Mouse (Mus musculus): ENCODE data around the gene Sfswap. TPM values are rescaled to one million over a fixed set of nuclear protein-coding genes. Genes with fewer than 3 reads are reported as not detected.
"Not testable (repeated sequence)": the region's sequence is repeated elsewhere in the genome, so short reads cannot be mapped to it uniquely, and the experiment has no call there.

Gene Sfswap
- polyA plus RNA-seq, 1 experiment from 2014 or later: 45.7 TPM

- not testable (repeated sequence) for DNase-seq (ENCODE audit: low spot score); H3K27ac ChIP-seq (ENCODE audit: low read depth); H3K4me1 ChIP-seq (replicated peaks; ENCODE audit: control insufficient read depth, insufficient read depth, low read length); H3K9me3 ChIP-seq (ENCODE audit: control insufficient read depth, low read length); H3K27me3 ChIP-seq (replicated peaks; ENCODE audit: control insufficient read depth, insufficient read depth, low read length); ATAC-seq (replicated peaks; ENCODE audit: low FRiP score, low TSS enrichment, low read depth); H3K4me2 ChIP-seq (ENCODE audit: low read length); H3K9ac ChIP-seq (ENCODE audit: low read length); H3K36me3 ChIP-seq (ENCODE audit: control insufficient read depth, insufficient read depth, low read length); H3K4me3 ChIP-seq (ENCODE audit: low read depth, low read length)
- 64% methylated on average over 9 of the region's 9 CpGs for WGBS
Observed at GRCm38 (mm10) chr5:129463648-129464047, 37.4 kb upstream of the Sfswap start.

GRCm38 (mm10) chr5:129465788-129466187 lies 35.2 kb upstream of the Sfswap start:
- H3K27me3 ChIP-seq (replicated peaks; ENCODE audit: control insufficient read depth, insufficient read depth, low read length): no peaks in the 10 kb centered on the region
- no peak overlapping the region for H3K4me2 ChIP-seq (ENCODE audit: low read length)
- no peak overlapping the region for H3K27ac ChIP-seq (ENCODE audit: low read depth)
- H3K4me3 ChIP-seq (ENCODE audit: low read depth, low read length): no peak overlapping the region
- ATAC-seq (replicated peaks; ENCODE audit: low FRiP score, low TSS enrichment, low read depth) (no peak), DNase-seq (ENCODE audit: low spot score) (no peak)
- no peaks in the 10 kb centered on the region for H3K9me3 ChIP-seq (ENCODE audit: control insufficient read depth, low read length)
- H3K9ac ChIP-seq (ENCODE audit: low read length): no peak overlapping the region
- no peaks in the 10 kb centered on the region for H3K4me1 ChIP-seq (replicated peaks; ENCODE audit: control insufficient read depth, insufficient read depth, low read length)
- no peaks in the 10 kb centered on the region for H3K36me3 ChIP-seq (ENCODE audit: control insufficient read depth, insufficient read depth, low read length)
- WGBS: 76% methylated on average over 2 of the region's 2 CpGs

DNA sequence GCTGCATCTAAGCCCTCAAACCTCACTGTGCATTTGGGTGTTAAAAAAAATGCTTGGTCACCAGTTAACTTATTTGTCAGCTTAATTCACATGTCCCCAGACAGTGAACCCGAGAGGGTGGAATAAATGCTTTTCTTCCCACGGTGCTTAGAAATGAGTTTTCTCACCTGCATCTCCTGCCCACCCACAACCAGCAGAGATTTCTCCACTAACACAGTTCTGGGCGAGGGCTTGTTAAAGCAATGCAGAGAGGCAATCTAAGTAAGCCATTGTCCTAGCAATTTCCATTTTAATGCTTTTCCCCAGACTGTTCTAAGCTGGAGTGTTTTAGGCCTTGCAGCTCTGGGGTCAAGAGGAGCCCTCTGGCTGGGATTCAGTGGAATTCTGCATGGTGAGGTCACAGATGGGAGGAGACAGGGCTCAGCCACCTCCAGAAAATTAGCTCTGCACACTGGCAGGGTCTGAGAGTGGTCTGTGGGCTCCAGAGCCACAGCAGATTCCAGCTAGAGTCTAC lies 25.4 kb upstream of the Sfswap start:
- Histone ChIP-seq H3K9ac (ENCODE audit: low read length) (no peak overlapping the region), H3K27me3 (replicated peaks; ENCODE audit: control insufficient read depth, insufficient read depth, low read length) (no peaks in the 10 kb centered on the region), H3K4me2 (ENCODE audit: low read length) (no peak overlapping the region), H3K27ac (ENCODE audit: low read depth) (no peak overlapping the region), H3K4me1 (replicated peaks; ENCODE audit: control insufficient read depth, insufficient read depth, low read length) (no peaks in the 10 kb centered on the region), H3K9me3 (ENCODE audit: control insufficient read depth, low read length) (no peaks in the 10 kb centered on the region), H3K4me3 (ENCODE audit: low read depth, low read length) (no peak overlapping the region), H3K36me3 (ENCODE audit: control insufficient read depth, insufficient read depth, low read length) (no peaks in the 10 kb centered on the region)
- no peak for ATAC-seq (replicated peaks; ENCODE audit: low FRiP score, low TSS enrichment, low read depth)
- DNase-seq (ENCODE audit: low spot score): no peak
- WGBS: 72% methylated on average over 3 of the region's 3 CpGs

DNA sequence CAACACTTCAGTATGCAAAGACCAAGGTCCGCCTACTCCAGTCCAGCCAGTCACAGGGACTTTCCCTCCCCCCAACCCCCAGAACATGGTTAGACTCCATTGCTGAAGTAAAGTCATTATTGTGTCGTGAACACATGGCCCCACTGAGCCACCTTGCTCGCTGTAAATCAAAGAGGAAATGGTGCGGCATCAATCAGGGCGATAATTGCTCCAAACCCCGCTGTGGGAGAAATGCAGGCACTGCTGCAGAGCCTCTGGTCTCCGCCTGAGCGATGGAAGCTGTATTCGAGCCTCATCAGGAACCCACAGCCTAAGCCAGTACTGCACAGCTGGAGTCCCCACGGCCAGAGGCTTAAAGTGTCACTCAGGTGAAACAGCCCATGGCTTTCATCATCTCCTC lies 11.1 kb upstream of the Sfswap start:
- Histone ChIP-seq H3K4me1 (replicated peaks; ENCODE audit: control insufficient read depth, insufficient read depth, low read length) (no peaks in the 10 kb centered on the region), H3K9me3 (ENCODE audit: control insufficient read depth, low read length) (0 out of 2 replicates have a peak, but pooled peaks cover 3% of the 10 kb centered on the region), H3K36me3 (ENCODE audit: control insufficient read depth, insufficient read depth, low read length) (no peaks in the 10 kb centered on the region), H3K9ac (ENCODE audit: low read length) (no peak overlapping the region), H3K4me3 (ENCODE audit: low read depth, low read length) (no peak overlapping the region), H3K27ac (ENCODE audit: low read depth) (no peak overlapping the region), H3K4me2 (ENCODE audit: low read length) (no peak overlapping the region), H3K27me3 (replicated peaks; ENCODE audit: control insufficient read depth, insufficient read depth, low read length) (no peaks in the 10 kb centered on the region)
- WGBS: 22% methylated on average over 10 of the region's 10 CpGs
- ATAC-seq (replicated peaks; ENCODE audit: low FRiP score, low TSS enrichment, low read depth): 0 out of 2 replicates have a peak, but pooled peaks have one; percentile 32
- DNase-seq (ENCODE audit: low spot score): no peak

- H3K4me1 ChIP-seq (replicated peaks; ENCODE audit: control insufficient read depth, insufficient read depth, low read length): peaks cover 7% of the 10 kb centered on the region; the same call in 1 of the 2 replicates
- H3K36me3 ChIP-seq (ENCODE audit: control insufficient read depth, insufficient read depth, low read length): peaks cover 34% of the 10 kb centered on the region
- H3K27me3 ChIP-seq (replicated peaks; ENCODE audit: control insufficient read depth, insufficient read depth, low read length): no peaks in the 10 kb centered on the region
- peak overlapping the region; percentile 82 for H3K27ac ChIP-seq (ENCODE audit: low read depth)
- peak overlapping the region; percentile 95 for H3K9ac ChIP-seq (ENCODE audit: low read length)
- peak overlapping the region; percentile 91 for H3K4me2 ChIP-seq (ENCODE audit: low read length)
- DNase-seq (ENCODE audit: low spot score) (peak; percentile 64), ATAC-seq (replicated peaks; ENCODE audit: low FRiP score, low TSS enrichment, low read depth) (no peak)
- peak overlapping the region; percentile 99 for H3K4me3 ChIP-seq (ENCODE audit: low read depth, low read length)
- WGBS: 0% methylated on average over 38 of the region's 44 CpGs
- no peaks in the 10 kb centered on the region for H3K9me3 ChIP-seq (ENCODE audit: control insufficient read depth, low read length)
Observed at GRCm38 (mm10) chr5:129501671-129502070, 650 bp downstream of the Sfswap start.

GRCm38 (mm10) chr5:129506886-129507285 lies 5.9 kb downstream of the Sfswap start:
- Histone ChIP-seq H3K9ac (ENCODE audit: low read length) (no peak overlapping the region), H3K9me3 (ENCODE audit: control insufficient read depth, low read length) (no peaks in the 10 kb centered on the region), H3K27me3 (replicated peaks; ENCODE audit: control insufficient read depth, insufficient read depth, low read length) (no peaks in the 10 kb centered on the region), H3K4me1 (replicated peaks; ENCODE audit: control insufficient read depth, insufficient read depth, low read length) (peaks cover 7% of the 10 kb centered on the region; the same call in 1 of the 2 replicates), H3K4me3 (ENCODE audit: low read depth, low read length) (no peak overlapping the region), H3K4me2 (ENCODE audit: low read length) (no peak overlapping the region), H3K36me3 (ENCODE audit: control insufficient read depth, insufficient read depth, low read length) (peaks cover 81% of the 10 kb centered on the region), H3K27ac (ENCODE audit: low read depth) (no peak overlapping the region)
- DNase-seq (ENCODE audit: low spot score) (no peak), ATAC-seq (replicated peaks; ENCODE audit: low FRiP score, low TSS enrichment, low read depth) (no peak)
- WGBS: 92% methylated on average over 4 of the region's 4 CpGs

GRCm38 (mm10) chr5:129518180-129518579 lies 17.2 kb downstream of the Sfswap start:
- Histone ChIP-seq H3K4me1 (replicated peaks; ENCODE audit: control insufficient read depth, insufficient read depth, low read length) (no peaks in the 10 kb centered on the region), H3K4me3 (ENCODE audit: low read depth, low read length) (no peak overlapping the region)
- ATAC-seq (replicated peaks; ENCODE audit: low FRiP score, low TSS enrichment, low read depth): no peak

DNA sequence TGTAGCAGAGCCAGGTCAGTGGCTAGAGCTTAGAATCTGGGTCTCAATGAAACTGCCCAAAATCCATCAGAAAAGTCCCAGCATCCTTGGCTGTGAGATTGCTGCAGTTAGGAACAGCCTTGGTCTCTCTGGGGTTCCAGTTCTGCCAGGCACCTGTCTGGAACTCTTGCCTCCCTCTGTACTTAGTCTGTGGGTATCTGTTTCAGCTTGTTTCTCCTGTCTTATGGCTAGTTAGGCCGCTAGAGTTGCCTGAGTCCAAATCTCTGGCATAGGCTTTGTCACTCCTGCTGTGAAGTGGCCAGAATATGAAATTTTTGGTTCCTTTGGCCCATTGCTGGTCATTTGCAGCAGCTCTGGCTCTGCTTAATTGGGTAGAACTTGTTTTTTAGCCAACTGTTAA lies 17.8 kb downstream of the Sfswap start:
- Histone ChIP-seq H3K36me3 (ENCODE audit: control insufficient read depth, insufficient read depth, low read length) (peaks cover 94% of the 10 kb centered on the region), H3K9ac (ENCODE audit: low read length) (no peak overlapping the region), H3K4me1 (replicated peaks; ENCODE audit: control insufficient read depth, insufficient read depth, low read length) (no peaks in the 10 kb centered on the region), H3K27ac (ENCODE audit: low read depth) (no peak overlapping the region), H3K4me2 (ENCODE audit: low read length) (no peak overlapping the region), H3K9me3 (ENCODE audit: control insufficient read depth, low read length) (no peaks in the 10 kb centered on the region), H3K4me3 (ENCODE audit: low read depth, low read length) (no peak overlapping the region), H3K27me3 (replicated peaks; ENCODE audit: control insufficient read depth, insufficient read depth, low read length) (no peaks in the 10 kb centered on the region)
- WGBS: 83% methylated on average over 1 of the region's 1 CpGs
- ATAC-seq (replicated peaks; ENCODE audit: low FRiP score, low TSS enrichment, low read depth) (no peak), DNase-seq (ENCODE audit: low spot score) (no peak)

More at GRCm38 (mm10) chr5:129518180-129518579, 17.2 kb downstream of the Sfswap start:
- H3K9ac ChIP-seq (ENCODE audit: low read length): no peak overlapping the region
- H3K36me3 ChIP-seq (ENCODE audit: control insufficient read depth, insufficient read depth, low read length): peaks cover 94% of the 10 kb centered on the region
- H3K27me3 ChIP-seq (replicated peaks; ENCODE audit: control insufficient read depth, insufficient read depth, low read length): no peaks in the 10 kb centered on the region
- no peak for DNase-seq (ENCODE audit: low spot score)
- H3K27ac ChIP-seq (ENCODE audit: low read depth): no peak overlapping the region
- WGBS: 93% methylated on average over 4 of the region's 4 CpGs
- H3K9me3 ChIP-seq (ENCODE audit: control insufficient read depth, low read length): no peaks in the 10 kb centered on the region
- H3K4me2 ChIP-seq (ENCODE audit: low read length): no peak overlapping the region

DNA sequence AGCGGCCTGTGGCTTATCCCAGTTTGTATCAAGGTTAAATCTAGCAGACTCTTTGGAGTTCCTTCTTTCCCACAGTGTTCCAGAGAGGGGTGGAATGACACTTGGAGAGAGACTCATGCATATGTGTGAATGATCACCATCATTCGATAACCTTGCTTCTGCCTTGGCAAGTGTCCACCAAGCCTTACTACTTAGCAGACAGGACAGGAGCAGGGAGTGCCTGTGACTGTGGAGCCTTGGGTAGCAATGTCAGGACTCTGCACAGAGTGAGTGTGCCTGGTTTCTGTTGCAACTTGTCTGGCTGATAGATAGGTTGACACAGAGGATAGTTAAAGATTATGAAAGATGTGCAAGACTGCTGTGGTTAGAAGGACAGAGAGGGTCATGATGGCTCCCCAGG lies 18.6 kb downstream of the Sfswap start:
- no peaks in the 10 kb centered on the region for H3K9me3 ChIP-seq (ENCODE audit: control insufficient read depth, low read length)
- no peak overlapping the region for H3K27ac ChIP-seq (ENCODE audit: low read depth)
- H3K36me3 ChIP-seq (ENCODE audit: control insufficient read depth, insufficient read depth, low read length): peaks cover 94% of the 10 kb centered on the region
- H3K4me3 ChIP-seq (ENCODE audit: low read depth, low read length): no peak overlapping the region
- no peaks in the 10 kb centered on the region for H3K27me3 ChIP-seq (replicated peaks; ENCODE audit: control insufficient read depth, insufficient read depth, low read length)
- DNase-seq (ENCODE audit: low spot score) (no peak), ATAC-seq (replicated peaks; ENCODE audit: low FRiP score, low TSS enrichment, low read depth) (no peak)
- no peak overlapping the region for H3K4me2 ChIP-seq (ENCODE audit: low read length)
- WGBS: 88% methylated on average over 2 of the region's 2 CpGs
- no peak overlapping the region for H3K9ac ChIP-seq (ENCODE audit: low read length)
- H3K4me1 ChIP-seq (replicated peaks; ENCODE audit: control insufficient read depth, insufficient read depth, low read length): no peaks in the 10 kb centered on the region
